Mouse (Mus musculus): ENCODE data around the gene Sh2d2a. TPM values are rescaled to one million over a fixed set of nuclear protein-coding genes. Genes with fewer than 3 reads are reported as not detected.

The Sh2d2a gene
- polyA plus RNA-seq, 1 experiment from 2014 or later, result 101 TPM

Other genes with a start within 250 kb of the Sh2d2a start
- gene Arhgef11, start 229.2 kb upstream of the Sh2d2a start, polyA plus RNA-seq (2015; fragmentation: Nextera tagmentation; extraction: Ambion mirVana), result 4.0 and 4.8 TPM in 2 replicates
- gene Lrrc71, start 98.1 kb upstream of the Sh2d2a start, polyA plus RNA-seq (2015; fragmentation: Nextera tagmentation; extraction: Ambion mirVana), result 0.42 and 0.66 TPM in 2 replicates
- 0.15 and 0.48 TPM in 2 replicates for gene Ntrk1, start 51.6 kb upstream of the Sh2d2a start, polyA plus RNA-seq (2015; fragmentation: Nextera tagmentation; extraction: Ambion mirVana)
- gene Insrr, start 49.8 kb upstream of the Sh2d2a start, polyA plus RNA-seq (2015; fragmentation: Nextera tagmentation; extraction: Ambion mirVana), result 0.04 and 0.05 TPM in 2 replicates
- 3.5 and 3.6 TPM in 2 replicates for gene Pear1, start 22.4 kb upstream of the Sh2d2a start, polyA plus RNA-seq (2015; fragmentation: Nextera tagmentation; extraction: Ambion mirVana)
- gene Prcc, start 38.9 kb downstream of the Sh2d2a start, polyA plus RNA-seq (2015; fragmentation: Nextera tagmentation; extraction: Ambion mirVana), result 13.9 and 14.4 TPM in 2 replicates
- 223 and 234 TPM in 2 replicates for gene Hdgf, start 59.6 kb downstream of the Sh2d2a start, polyA plus RNA-seq (2015; fragmentation: Nextera tagmentation; extraction: Ambion mirVana)
- gene Mrpl24, start 72.8 kb downstream of the Sh2d2a start, polyA plus RNA-seq (2015; fragmentation: Nextera tagmentation; extraction: Ambion mirVana), result 107 and 108 TPM in 2 replicates
- 58.9 and 61.4 TPM in 2 replicates for gene Isg20l2, start 83.6 kb downstream of the Sh2d2a start, polyA plus RNA-seq (2015; fragmentation: Nextera tagmentation; extraction: Ambion mirVana)
- gene Rrnad1, start 84.0 kb downstream of the Sh2d2a start, polyA plus RNA-seq (2015; fragmentation: Nextera tagmentation; extraction: Ambion mirVana), result 15.7 and 16.6 TPM in 2 replicates
- gene Crabp2, start 101.9 kb downstream of the Sh2d2a start, polyA plus RNA-seq (2015; fragmentation: Nextera tagmentation; extraction: Ambion mirVana), result 35.5 and 38.1 TPM in 2 replicates
- gene Nes, start 124.3 kb downstream of the Sh2d2a start, polyA plus RNA-seq (2015; fragmentation: Nextera tagmentation; extraction: Ambion mirVana), result 3.2 and 4.5 TPM in 2 replicates
- 0.23 and 0.27 TPM in 2 replicates for gene Bcan, start 153.5 kb downstream of the Sh2d2a start, polyA plus RNA-seq (2015; fragmentation: Nextera tagmentation; extraction: Ambion mirVana)
- 0.16 TPM in 1 of 2 replicates, not detected in the other for gene Hapln2, start 180.8 kb downstream of the Sh2d2a start, polyA plus RNA-seq (2015; fragmentation: Nextera tagmentation; extraction: Ambion mirVana)
- 34.6 and 37.4 TPM in 2 replicates for gene Gpatch4, start 196.4 kb downstream of the Sh2d2a start, polyA plus RNA-seq (2015; fragmentation: Nextera tagmentation; extraction: Ambion mirVana)
- 145 and 155 TPM in 2 replicates for gene Naxe, start 211.7 kb downstream of the Sh2d2a start, polyA plus RNA-seq (2015; fragmentation: Nextera tagmentation; extraction: Ambion mirVana)
- 0.69 and 0.76 TPM in 2 replicates for gene Ttc24, start 231.5 kb downstream of the Sh2d2a start, polyA plus RNA-seq (2015; fragmentation: Nextera tagmentation; extraction: Ambion mirVana)
- 5.8 and 6.1 TPM in 2 replicates for gene Iqgap3, start 235.2 kb downstream of the Sh2d2a start, polyA plus RNA-seq (2015; fragmentation: Nextera tagmentation; extraction: Ambion mirVana)